Mouse (Mus musculus): ENCODE data around the gene Nsf.
"Not testable (repeated sequence)": the region's sequence is repeated elsewhere in the genome, so short reads cannot be mapped to it uniquely, and the experiment has no call there.

The Nsf gene

DNA sequence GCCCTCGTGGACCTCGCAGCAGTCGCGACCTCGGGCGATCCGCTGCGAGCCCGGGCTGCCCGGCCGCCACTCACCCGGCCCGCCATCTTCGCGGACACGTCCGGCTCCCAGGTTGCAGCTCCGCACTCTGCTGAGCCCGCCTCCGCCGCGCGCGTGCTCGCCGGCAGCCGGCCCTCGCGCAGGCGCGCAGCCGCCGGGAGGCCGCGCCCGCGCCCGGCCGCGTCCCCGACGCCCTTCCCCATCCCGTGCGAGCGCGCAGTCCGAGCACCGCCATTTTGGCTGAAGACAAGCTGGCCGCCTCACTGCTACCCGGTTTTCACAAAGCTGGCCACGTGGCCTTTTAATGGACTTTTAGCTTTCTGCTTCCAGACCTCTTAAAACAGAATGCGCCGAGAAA lies at the start of gene Nsf:
Nsf (minus strand) TSS at position 161 of the 397 bp plus-strand sequence.
- peak; percentile 67 to 77 for DNase-seq (ENCODE audit: low spot score in 2 of 2)

- no peak for DNase-seq (ENCODE audit: low spot score in 2 of 2)
Observed at GRCm38 (mm10) chr11:104003397-104003796, 49.5 kb upstream of the Nsf start.

- no peak for DNase-seq (ENCODE audit: low spot score in 2 of 2)
Observed at GRCm38 (mm10) chr11:104002191-104002590, 48.3 kb upstream of the Nsf start.

GRCm38 (mm10) chr11:104001395-104001955 lies 47.6 kb upstream of the Nsf start:
- DNase-seq (ENCODE audit: low spot score in 2 of 2), result no peak

GRCm38 (mm10) chr11:104000667-104001394 lies 47.0 kb upstream of the Nsf start:
- no peak for DNase-seq (ENCODE audit: low spot score in 2 of 2)

- DNase-seq (ENCODE audit: low spot score in 2 of 2), result no peak
Observed at GRCm38 (mm10) chr11:103998737-103999136, 44.9 kb upstream of the Nsf start.

DNA sequence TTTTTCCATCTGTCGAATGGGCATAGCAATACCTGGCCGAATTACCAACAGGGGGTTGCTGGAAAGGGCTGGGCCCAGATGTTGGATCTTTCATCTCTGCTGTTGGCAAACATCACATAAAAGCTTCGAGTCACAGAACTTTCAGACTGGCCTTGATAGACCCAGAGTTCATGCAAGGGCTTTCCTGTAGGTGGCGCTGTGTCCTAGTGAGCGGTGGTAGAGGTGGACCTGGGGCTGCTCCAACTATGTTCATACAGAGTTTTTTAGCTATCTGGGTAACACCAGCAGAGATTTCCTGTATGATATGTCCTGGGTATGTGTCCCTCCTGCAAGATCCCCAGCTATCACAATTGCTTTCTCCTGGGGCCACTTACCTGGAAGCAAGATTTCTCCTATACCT lies 43.5 kb upstream of the Nsf start:
- peak; percentile 67 to 76 for DNase-seq (ENCODE audit: low spot score in 2 of 2)

GRCm38 (mm10) chr11:103992638-103993037 lies 38.8 kb upstream of the Nsf start:
- no peak for DNase-seq (ENCODE audit: low spot score in 2 of 2)

DNA sequence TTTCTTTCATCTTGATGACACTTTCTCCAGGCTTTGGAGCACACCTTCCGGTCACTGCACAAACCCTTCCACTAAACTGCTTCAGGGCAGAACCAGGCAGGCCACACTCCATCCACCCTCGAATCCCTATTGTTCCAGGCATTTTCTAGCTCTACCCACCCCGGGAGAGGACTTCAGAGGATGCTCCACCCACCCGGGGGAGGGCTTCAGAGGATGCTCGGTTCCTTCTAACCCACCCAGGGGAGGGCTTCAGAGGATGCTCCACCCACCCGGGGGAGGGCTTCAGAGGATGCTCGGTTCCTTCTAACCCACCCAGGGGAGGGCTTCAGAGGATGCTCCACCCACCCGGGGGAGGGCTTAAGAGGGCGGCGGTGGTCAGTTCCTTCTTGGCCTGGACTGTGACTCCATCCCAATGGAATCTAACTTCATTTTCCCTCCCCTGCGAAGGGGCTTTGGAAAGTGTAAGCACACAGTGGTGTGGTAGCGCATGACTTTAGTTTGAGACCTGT lies 36.2 kb upstream of the Nsf start:
- not testable (repeated sequence) for DNase-seq (ENCODE audit: low spot score in 2 of 2)

DNA sequence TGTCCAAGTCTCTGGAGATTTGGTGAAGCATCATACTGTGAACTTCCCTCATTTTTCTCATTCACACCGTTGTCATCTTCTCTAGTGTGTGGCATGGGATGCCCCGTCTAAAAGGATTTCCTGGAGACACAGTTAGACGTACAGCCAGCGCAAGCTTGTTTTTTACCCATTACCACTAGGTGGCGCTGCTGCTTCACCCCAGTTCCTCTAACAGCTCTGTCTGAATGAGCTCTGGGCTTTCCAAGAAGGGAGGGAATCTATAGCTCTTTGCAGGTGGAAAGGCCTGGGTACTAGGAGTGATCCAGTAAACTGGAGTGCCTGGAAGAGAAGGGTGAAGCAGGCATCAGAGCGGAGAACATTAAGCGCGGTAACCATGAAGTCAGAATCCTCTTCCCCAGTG lies 33.6 kb upstream of the Nsf start:
- DNase-seq (ENCODE audit: low spot score in 2 of 2), result peak; percentile 48 to 75

DNA sequence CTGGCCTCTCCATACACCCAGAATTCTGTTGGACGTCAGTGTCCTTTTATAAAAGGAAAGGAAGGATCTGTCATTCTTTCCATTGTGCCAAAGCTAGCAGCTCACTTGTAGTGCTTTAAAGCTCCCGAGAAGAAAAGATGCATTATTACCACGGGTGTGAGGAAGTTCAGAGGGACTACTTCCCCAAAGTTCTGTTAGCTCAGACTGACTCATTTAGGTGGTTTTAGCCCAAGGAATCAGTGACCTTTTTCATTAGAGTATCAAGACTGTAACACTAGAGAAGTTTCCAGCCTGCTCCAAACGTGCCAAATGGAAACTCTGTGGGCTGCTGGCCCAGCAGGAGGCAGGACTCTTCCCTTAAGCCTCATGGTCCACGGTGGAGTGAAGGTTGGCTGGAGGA lies 30.2 kb upstream of the Nsf start:
- DNase-seq (ENCODE audit: low spot score in 2 of 2), result no peak

DNA sequence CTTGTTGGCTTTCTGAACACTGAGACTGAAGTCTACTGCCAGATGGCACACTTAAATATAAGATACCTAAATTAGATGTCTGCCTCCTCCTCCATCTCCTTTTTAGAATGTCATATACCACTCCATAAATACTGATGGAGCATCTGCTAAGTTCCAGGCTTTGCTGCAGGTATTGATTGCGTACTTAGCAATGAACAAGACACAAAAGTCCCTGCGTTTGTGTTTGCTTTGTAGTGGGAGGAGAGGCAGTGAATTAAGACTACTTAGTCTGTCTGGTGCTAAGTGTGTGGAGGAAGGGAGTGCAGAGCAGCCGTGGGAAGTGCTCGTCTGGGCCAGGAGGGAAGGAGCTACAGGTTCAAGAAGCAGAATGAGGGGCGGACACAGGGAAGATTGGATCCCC lies 28.0 kb upstream of the Nsf start:
- no peak for DNase-seq (ENCODE audit: low spot score in 2 of 2)

GRCm38 (mm10) chr11:103979381-103979780 lies 25.5 kb upstream of the Nsf start:
- DNase-seq (ENCODE audit: low spot score in 2 of 2), result no peak

- DNase-seq (ENCODE audit: low spot score in 2 of 2), result no peak
Observed at GRCm38 (mm10) chr11:103970876-103971275, 17.0 kb upstream of the Nsf start.

- DNase-seq (ENCODE audit: low spot score in 2 of 2), result no peak
Observed at GRCm38 (mm10) chr11:103969278-103969677, 15.4 kb upstream of the Nsf start.

- no peak for DNase-seq (ENCODE audit: low spot score in 2 of 2)
Observed at GRCm38 (mm10) chr11:103967106-103967735, 13.4 kb upstream of the Nsf start.

- DNase-seq (ENCODE audit: low spot score in 2 of 2), result no peak
Observed at GRCm38 (mm10) chr11:103956866-103957265, 3.0 kb upstream of the Nsf start.

DNA sequence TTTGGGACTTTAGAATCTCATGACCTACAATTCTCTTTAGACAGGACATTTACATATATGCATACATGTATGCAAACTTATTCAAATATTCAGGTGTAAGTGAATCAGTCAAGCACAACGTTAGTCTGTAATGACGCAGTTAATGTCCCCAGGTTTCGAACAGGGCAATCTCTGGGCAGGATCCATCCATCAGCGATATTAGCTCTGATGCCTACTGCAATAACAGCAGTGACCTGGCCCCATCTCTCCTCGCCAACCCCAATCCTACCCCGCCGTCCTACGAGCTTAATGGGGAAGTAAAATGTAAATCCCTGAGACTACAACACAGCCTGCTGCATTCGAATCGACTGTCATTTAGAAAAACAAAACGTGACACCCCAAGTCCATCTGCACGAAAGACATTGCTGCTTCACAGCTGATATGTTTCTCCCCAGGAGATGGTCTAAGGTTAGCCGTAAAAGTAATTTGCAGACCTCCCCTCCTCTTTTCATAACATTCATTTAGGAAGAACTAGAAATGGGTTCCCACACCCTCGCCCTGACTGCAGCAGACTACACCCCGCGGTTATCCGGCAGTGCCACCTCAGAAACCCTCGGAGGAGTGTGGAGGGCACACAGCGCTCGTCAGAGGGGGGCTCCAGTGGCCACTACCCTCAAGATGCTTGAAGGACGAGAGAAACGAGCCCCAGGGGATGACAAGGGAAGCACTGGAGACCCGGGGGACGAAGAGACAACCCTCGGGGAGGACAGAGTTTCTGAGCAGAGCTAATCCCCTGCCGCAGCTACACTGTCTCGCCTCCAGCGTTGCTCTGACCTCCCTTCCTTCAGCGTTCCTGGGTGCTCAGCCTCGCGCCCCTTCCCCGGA lies 592 bp downstream of the Nsf start:
- no peak for DNase-seq (ENCODE audit: low spot score in 2 of 2)

- no peak for DNase-seq (ENCODE audit: low spot score in 2 of 2)
Observed at GRCm38 (mm10) chr11:103952635-103953031, 1.2 kb downstream of the Nsf start.

DNA sequence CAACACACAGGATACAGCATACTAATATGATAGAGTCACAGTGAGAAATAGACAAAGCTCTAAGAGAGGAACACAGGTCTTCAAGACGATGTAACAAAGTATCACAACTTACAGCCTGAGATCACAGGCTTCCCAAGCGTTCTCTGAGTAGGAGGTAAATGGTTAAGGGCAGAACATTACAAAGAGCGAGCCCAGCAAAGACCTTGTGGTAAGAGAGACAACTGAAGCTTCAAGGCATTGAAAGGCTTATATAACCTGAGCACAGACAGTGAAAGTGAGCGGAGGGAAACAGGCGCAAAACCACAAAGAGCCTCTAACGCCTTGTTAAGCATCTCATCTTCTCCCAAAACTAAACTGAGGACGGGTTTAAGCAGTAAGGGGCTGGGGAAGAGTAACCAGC lies 2.8 kb downstream of the Nsf start:
- DNase-seq (ENCODE audit: low spot score in 2 of 2), result no peak

GRCm38 (mm10) chr11:103948952-103949351 lies 4.9 kb downstream of the Nsf start:
- DNase-seq (ENCODE audit: low spot score in 2 of 2), result no peak

DNA sequence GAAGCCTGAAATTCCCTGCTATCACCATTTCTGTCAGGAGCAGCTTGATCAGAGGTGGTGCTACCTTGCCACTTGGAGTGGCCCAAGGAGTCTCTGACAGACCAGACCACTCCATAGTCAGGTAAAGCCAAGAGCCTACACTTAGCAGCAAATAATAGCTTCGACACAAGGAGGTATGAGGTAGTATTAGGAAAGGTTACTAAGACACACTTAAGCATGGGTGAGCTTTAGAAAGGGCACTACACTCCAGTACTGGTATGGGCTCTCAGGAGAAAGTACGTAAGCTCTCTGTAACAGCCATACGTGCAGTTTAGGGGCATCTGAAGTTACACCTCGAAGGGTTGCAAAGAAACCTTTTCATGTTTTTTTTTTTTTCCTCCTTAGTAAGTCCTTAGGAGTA lies 11.1 kb downstream of the Nsf start:
- DNase-seq (ENCODE audit: low spot score in 2 of 2), result no peak
